Mouse (Mus musculus) lung, adult 2 months (tissue): Measurements from ENCODE around the gene Ttll11.

Experiments
- CTCF ChIP-seq: fragments of 200-500 bp; IDR thresholded peaks from 2 replicates; pipeline ENCODE4 v1.5.1; 2011; ENCODE audit warnings: mild to moderate bottlenecking, low read length, control low read depth; ENCODE audit not compliant: insufficient read depth
- POLR2A ChIP-seq: fragments of 200-500 bp; IDR thresholded peaks from 2 replicates; pipeline ENCODE4 v1.6.1; 2011; ENCODE audit warnings: low read depth, mild to moderate bottlenecking, control low read depth, low read length, borderline replicate concordance; ENCODE audit errors: extremely low read depth

- no peak for TF ChIP-seq CTCF
- no peak for TF ChIP-seq POLR2A
Measured at GRCm38 (mm10) chr2:35714742-35715167, 265.0 kb downstream of the Ttll11 start.
